Mouse (Mus musculus) G1E-ER4 (cell line): ENCODE results near the gene Rnf141. TPM values are rescaled to one million over a fixed set of nuclear protein-coding genes. Genes with fewer than 3 reads are reported as not detected.

Experiments used
- GATA1 ChIP-seq: IDR thresholded peaks from one replicate; pipeline ENCODE4 v1.8.0; 2012; ENCODE audit warnings: low read length, inconsistent platforms
- polyA plus RNA-seq: library from polyadenylated mRNA; stranded (reverse); fragments of >175 nt; gene quantifications from 2 replicates; pipeline ENCODE4 v1.2.3, GENCODE M21; 2012

The Rnf141 gene
- 1.8 and 3.0 TPM in 2 replicates for polyA plus RNA-seq

DNA sequence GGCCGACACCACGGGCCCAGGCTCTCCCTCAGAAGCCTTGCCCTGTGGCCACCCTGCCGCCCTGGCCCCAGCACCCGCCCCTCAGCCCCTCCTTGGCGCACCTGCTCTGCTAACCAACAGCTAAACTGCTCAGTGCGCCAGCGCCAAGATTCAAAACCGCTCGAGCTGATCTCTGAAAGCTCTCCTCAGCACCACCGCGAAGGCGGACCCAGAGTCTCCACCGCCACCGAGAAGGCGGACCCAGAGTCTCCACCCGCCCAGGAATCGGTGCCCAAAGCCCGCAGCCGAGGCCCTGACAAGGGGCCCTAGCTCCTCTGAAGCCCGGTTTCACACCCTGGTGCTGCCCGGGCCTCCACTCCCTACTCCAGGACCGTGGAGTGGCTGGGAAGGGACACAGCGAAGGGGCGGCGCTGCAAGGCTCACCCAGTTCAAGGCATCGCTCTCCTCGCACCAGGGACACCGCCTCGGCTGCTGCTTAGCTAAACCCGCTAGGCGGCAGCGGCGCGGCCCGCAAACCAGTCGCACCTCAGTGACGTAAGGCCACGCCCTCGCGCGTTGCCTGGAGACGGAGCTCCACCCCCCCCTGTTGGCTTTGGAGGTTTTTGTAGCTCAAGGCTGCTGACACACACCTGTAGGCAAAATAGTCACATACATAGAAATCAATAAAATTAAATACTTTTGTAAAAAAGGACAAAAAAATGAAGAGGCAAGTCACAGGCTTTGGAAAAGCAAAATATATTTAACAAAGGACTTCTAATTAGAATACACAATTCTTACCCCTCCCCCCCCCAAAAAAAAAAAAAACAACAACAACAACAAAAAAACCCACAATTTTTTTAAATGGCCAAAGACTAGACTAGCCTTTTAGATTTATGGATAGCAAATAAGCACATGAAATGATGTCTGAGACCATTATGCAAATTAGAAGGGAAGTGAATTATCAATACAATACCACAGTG is at the start of gene Rnf141:
Rnf141 (minus strand) TSS at position 542 of the 959 bp plus-strand sequence.
- no peak for TF ChIP-seq GATA1

GRCm38 (mm10) chr7:110891501-110891986 is 47.3 kb upstream of the Rnf141 start:
- no peak for TF ChIP-seq GATA1

DNA sequence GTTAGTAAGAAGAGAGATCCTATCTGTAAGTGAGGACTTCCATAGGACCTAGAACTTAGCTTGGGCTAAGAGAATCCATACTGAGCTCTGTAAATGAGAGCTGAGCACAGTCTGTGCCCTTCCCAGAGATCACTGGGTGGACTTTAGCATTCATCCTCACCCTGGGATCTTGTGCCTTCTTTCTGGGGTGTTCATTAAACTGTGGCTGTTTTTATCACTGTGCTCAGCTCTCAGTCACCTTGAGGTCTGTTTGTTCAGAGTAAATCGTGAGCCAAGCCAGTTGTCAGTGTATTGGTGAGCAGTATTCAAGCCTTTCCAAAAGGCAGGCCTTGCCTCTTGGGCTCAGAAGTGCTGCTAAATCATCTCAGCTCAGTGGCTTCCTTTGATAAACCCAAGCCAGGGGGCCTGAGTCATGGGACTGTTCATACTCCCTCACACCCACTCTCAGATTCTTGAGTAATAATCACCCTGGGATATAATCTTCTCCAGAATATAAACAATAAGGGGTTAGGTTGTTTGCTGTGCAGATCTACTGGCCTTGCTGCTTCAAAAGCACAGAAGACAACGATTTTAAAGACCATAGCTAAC is 37.6 kb upstream of the Rnf141 start:
- TF ChIP-seq GATA1, result no peak

- TF ChIP-seq GATA1, result no peak
These were observed 33.8 kb upstream of the Rnf141 start for GRCm38 (mm10) chr7:110878028-110878427.

DNA sequence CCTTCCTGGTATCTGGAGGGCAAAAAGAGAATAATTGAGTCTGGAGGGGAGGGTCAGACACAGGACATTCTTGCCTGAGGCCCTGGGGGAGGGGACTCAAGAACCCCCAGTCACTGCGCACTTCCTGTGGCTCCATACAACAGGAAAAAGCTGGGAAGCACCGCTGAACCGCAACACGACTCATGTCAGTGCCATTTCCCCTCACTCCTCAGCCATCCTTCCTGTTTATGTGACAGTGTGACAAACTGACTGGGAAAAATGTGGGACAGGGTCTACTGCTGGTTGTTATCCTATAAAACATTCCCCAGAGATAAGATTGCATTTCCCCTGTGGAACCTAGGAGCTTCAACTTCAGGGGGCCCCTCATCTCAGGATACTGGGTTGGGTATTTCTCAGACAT is 32.7 kb upstream of the Rnf141 start:
- no peak for TF ChIP-seq GATA1

- TF ChIP-seq GATA1, result no peak
These were observed 24.6 kb upstream of the Rnf141 start for GRCm38 (mm10) chr7:110868807-110869206.

- no peak for TF ChIP-seq GATA1
These were observed 22.9 kb upstream of the Rnf141 start for GRCm38 (mm10) chr7:110867116-110867515.

DNA sequence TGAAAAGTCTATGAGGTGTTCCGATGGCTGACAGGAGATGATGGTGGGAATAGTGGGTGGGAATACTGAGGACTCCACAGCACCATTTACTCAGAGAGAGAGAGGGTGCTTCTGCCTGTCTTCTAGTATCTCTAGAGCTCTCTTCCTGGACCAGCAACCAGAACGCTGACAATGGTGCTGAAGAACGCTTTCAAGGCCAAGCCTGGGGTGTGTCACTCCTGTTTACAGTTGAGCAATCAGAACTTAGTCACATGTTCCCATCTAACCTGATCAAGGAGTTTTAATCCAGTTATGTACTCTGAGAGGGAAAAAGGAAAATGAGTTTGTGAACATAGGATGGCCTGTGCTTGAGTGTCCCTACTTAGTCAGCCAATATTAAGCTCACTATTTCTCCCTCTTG is 21.8 kb upstream of the Rnf141 start:
- no peak for TF ChIP-seq GATA1

- no peak for TF ChIP-seq GATA1
These were observed 21.3 kb upstream of the Rnf141 start for GRCm38 (mm10) chr7:110865570-110865969.

- no peak for TF ChIP-seq GATA1
These were observed 20.8 kb upstream of the Rnf141 start for GRCm38 (mm10) chr7:110865038-110865437.

DNA sequence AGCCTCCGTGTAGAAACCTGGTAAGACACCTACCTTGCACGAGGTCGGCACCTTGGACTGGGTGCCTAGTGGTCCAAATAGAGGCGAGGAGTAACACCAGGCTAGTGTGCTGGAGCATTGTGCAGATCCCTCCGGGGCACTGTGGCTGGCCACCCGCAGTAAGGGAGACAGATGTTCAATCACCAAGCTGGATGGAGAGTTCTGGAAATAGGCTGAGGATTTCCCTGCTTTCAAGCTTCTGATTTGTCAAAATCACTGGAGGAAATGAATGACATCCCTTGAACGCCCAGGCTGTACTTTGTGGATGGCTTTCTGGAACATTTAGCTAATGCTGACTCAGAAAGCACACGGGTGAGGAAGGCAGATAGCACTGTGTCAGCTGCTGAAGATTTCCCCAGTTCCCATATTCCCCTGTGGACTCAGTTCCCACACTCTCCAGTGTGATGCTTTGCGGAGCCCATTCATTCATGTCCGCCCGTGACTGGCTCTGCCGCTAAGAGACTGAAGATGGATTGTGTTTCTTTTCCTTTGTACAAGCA is 18.6 kb upstream of the Rnf141 start, which contains the start of gene Lyve1:
Lyve1 (minus strand) TSS at position 489 of the 539 bp plus-strand sequence.
- no peak for TF ChIP-seq GATA1

DNA sequence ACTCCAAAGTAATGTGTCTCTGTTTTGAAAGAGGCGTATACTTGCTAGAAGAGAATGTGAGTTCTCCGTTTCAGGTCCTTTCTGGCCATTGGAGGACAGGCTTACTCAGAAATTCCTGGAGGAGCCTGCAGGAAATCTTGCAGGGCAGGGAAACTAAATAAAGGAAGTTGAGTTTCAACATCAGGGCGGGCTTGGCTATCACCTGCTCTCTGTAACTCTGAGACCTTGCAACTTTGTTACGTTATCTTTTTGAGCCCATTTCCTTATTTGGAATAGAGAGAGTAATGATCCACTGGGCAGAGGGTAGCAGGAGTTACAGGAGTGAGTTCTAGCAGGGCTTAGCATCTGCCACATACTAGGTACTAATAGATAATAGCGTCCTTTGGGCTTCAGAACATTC is 15.9 kb upstream of the Rnf141 start:
- TF ChIP-seq GATA1, result no peak

DNA sequence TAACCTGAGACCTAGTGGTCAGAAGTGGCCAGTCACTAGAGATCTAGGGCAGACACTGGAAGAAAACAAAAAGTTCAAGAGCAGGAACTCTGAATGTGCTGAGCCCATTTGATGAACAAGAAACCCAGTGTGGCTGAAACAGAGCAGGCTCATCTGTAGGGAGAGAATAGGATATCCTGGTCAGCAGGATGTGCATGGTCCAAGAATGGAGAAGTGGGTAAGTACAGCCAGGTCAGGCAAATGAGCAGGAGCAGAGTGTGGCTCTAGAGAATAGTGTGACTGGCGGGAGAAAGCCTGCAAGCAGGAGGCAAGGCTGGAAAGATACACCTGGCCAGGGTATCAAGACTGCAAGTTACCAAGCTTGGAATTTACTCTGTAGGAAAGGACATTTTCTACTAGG is 11.3 kb upstream of the Rnf141 start:
- no peak for TF ChIP-seq GATA1

- TF ChIP-seq GATA1, result no peak
These were observed 10.8 kb upstream of the Rnf141 start for GRCm38 (mm10) chr7:110854927-110855546.

DNA sequence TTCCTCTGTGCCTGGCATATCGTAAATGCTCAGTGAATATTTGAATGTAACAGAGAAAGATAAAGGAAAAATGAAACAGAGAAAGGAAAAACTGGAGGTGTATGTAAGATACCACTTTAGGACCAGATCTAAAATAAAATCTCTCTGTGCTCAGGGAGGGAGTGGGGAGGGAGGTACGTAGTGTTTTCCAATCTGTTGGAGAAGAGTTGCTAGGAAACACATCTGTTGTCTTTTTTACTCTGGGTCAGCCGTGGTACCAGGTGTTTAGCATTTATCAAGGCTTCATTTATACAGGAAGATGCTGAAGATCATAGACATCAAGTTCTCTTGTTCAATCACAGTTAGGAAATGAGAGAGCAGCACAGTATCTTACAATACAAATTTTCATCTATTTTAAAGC is 10.3 kb upstream of the Rnf141 start:
- no peak for TF ChIP-seq GATA1

DNA sequence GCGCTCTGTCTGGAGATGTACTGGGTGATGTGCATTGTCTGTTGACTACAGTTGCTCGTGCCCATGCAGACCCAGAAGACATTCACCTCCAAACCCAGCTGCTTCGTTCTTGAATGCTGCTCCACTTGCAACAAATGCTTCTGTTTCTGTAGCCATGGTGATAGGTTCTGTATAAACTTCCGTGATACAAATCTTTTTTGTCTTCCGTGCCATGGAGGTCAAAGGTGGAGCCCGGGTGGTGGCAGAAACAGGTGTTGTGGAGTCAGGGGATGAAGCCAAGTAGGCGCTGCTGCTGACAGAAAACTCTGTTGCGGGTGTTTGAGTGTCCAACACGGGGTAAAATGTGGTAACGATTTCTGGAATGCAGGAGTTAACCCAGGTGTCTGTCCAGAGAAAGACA is 9.4 kb upstream of the Rnf141 start:
- TF ChIP-seq GATA1, result no peak
